Mouse (Mus musculus) megakaryocyte progenitor cell, adult 5-6 weeks (primary cell): Measurements from ENCODE around the gene Ipmk. TPM values are rescaled to one million over a fixed set of nuclear protein-coding genes. Genes with fewer than 3 reads are reported as not detected.

Experiments
- ATAC-seq: replicated peaks from 2 replicates; pipeline ENCODE4 v1.8.0; 2016; ENCODE audit warnings: mild to moderate bottlenecking, moderate TSS enrichment, inconsistent platforms; ENCODE audit not compliant: poor library complexity
- total RNA-seq, 2 experiments: library from RNA; stranded (forward) in 1 of 2; stranded (reverse) in 1 of 2; fragments of 157-497, 149-512 nt in 1 of 2; fragments of 200-1000 nt in 1 of 2; gene quantifications; 2 replicates each; pipeline versions ENCODE4 v1.2.3 to v1.2.4; 2015 to 2017

The Ipmk gene
- total RNA-seq, 2 experiments from 2014 or later, result 24.8 to 26.0 TPM

- no peak for ATAC-seq
These were observed 20.8 kb downstream of the Ipmk start for GRCm38 (mm10) chr10:71368128-71368940.

- ATAC-seq, result peak; percentile 97
These were observed 21.9 kb downstream of the Ipmk start for GRCm38 (mm10) chr10:71369466-71369865.

DNA sequence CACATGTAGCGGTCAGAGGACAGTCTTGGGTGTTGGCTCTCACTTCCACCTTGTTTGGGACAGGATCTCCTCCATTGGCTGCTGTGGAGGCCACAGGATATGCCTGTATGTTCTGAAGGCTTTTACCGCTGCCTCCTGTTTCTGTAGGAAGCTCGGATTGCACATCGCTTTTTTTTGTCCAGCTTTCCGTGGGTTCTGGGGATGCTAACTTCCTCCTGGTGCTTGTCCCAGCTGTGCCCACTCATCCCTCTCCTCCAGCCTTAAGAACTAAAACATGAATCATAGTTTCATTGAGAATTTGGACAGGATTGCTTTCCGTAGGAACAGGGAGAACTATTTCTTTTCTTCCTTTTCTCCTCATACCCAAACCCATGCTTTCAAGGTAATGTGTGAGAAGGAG, 24.3 kb downstream of the Ipmk start:
- no peak for ATAC-seq

DNA sequence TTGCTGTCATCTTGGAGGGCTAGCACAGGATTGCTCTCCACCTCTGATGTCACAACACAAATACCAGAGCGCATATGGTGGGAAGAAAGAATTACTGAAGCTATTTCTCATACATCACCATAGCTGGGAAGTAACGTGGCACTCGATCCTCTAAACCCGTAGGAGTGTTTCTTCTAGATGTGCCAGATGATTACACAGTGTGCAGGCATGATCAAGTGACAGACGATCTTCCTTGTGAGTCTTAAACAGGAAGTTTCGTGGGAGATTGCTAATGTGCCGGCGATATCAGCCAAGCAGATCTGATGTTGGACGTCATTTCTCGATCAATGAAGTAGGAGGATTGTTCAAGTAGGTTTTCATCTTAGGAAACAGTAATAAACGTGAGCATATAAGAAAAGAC, 26.1 kb downstream of the Ipmk start:
- no peak for ATAC-seq

DNA sequence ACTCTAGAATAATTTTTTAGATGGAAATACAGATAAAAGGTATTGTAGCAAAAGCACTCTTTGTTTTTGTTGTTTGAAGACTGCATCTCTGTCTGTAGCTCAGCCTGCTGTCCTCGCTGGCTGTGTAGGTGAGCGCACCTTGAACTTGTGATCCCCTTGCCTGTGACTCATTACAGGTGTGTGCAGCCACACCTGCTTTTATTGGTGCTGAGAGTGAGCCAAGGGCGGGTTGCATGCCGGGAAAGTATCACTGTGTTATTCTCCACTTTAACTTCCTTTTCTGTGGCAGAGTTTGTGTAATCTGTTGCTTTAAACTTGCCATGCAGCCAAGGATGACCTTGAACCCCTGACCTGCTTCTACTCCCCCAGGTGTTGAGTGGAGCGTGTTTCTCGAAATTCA, 28.5 kb downstream of the Ipmk start:
- no peak for ATAC-seq

DNA sequence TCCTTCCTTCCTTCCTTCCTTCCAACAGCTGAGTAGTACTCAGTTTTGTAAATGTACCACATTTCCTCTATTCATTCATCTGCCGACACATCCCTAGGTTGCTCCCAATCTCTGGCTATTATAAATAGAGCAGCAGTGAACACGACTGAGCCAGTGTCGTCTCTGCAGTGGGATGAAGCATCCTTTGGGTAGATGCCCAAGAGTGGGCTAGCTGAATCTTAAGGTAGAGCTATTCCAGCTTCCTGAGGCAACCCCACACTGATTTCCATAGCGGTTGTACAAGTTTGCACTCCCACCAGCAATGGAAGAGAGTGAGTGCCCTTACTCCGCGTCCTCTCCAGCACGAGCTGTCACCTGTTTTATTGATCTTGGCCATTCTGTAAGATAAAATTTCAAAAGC, 32.8 kb downstream of the Ipmk start:
- no peak for ATAC-seq

GRCm38 (mm10) chr10:71381471-71382033, 34.0 kb downstream of the Ipmk start:
- no peak for ATAC-seq

GRCm38 (mm10) chr10:71382109-71382508, 34.5 kb downstream of the Ipmk start:
- ATAC-seq, result no peak

GRCm38 (mm10) chr10:71382858-71383551, 35.4 kb downstream of the Ipmk start:
- ATAC-seq, result no peak; the same call in 1 of the 2 replicates

DNA sequence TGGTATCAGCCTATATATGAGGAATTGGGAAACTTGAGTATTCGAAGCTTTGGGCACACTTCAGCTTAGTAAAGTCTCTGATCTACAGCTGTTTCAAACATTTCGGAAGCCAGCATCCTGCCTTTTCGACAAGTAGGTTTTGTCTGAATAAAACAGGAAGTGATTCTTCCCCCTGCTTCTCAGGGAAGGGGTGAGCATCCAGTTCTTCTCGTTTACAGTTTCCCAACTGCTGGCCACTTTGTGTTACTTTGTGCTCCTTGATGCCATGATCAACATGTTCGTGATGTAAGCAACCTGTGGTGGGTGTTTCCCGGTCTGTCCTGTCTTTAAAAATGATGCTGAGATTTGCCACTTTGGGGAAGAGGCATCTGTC, 36.0 kb downstream of the Ipmk start:
- peak; percentile 51 for ATAC-seq

- no peak for ATAC-seq
These were observed 36.8 kb downstream of the Ipmk start for GRCm38 (mm10) chr10:71384159-71385044.

- ATAC-seq, result no peak
These were observed 41.7 kb downstream of the Ipmk start for GRCm38 (mm10) chr10:71389311-71389710.

GRCm38 (mm10) chr10:71398383-71399145, 51.0 kb downstream of the Ipmk start:
- no peak for ATAC-seq

- ATAC-seq, result no peak
These were observed 51.8 kb downstream of the Ipmk start for GRCm38 (mm10) chr10:71399399-71399798.

DNA sequence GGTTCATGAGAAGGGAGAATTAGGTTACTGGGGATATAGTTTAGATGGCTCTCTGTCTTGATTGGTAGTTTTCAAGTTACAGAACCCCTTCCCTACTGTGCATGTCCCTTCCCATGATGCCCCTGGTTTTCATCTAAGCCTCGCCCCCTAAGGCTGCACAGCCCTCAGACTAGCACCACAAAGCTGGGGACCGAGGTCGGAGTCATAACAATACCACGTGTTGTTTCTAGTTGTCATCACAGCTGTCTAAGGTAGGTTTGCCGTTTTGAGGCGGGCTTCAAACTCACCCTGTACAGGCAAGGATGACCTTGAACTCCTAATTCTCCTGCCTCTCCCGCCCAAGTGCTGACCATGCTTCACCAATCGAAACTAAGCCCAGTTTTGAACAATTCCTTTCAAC, 52.4 kb downstream of the Ipmk start:
- ATAC-seq, result no peak

DNA sequence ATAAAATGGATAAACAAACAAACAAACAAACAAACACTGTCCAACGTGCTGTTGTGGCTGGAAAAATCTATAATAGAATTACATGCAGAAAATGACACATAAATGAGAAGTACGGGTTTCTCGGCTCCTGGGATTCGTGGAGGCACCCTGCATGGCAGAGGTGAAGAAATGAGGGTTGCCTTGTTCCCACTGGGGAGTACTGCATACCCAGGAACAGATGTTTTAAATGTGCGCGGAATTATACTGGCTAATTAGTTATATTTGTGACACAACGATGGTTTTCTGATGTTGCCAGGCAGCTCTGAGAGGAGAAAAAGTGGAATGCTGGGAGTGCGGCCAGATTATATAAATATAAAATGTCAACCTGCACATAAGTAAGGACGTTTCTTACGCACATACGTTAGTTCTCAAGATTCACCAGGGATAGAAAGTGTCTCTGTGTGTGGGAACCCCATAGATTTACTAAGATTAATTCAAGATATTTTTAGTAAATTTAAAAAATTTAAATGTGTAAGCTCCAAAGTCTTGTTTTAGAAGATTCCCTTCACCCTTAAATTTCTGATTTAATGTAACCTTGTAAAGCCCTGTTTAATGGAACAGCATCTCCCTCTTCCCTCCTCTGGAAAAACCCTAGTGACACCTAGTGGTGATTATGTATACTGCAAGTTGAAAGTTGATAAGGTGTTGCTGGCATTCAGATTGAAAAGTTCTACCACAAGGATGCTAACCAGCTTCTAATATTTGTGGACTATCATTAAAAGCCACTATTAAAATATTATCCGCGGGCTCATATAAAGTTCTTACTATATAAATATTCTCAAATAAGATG, 53.5 kb downstream of the Ipmk start:
- peak; percentile 79 for ATAC-seq

GRCm38 (mm10) chr10:71403638-71404037, 56.1 kb downstream of the Ipmk start:
- ATAC-seq, result no peak; the same call in 1 of the 2 replicates

DNA sequence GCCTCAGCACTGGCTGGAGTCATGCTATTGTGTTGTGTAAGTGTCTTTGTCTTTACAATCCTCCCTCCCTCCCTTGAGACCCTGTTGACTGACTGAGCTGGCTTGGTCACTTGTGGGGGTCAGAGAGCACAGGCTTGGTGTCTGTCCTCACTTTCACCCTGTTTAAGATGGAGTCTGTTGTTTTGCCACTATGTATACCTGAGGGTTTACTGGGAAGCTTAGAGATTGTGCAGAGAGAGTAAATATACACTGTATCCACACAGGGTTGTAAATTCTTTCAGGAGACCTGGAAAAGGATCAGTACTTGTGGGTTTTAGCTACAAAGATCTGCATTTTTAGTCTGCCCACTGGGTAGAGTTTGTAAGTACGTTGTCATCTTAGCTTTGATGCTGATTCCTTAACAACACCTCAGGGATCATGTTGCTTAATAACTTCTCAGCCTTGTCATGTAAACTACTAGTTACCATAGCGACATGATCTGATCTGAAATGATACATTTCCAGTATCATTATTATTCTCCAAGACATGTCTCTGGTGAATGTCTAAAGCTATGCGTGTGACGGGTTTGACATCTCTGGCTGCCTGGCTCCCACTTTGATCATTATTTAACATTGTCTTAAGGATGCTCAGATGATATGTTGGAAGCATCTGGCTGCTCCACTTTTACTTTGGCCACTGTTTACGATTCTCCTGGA, 58.1 kb downstream of the Ipmk start:
- ATAC-seq, result no peak

GRCm38 (mm10) chr10:71409948-71410347, 62.4 kb downstream of the Ipmk start:
- no peak for ATAC-seq
